Mouse (Mus musculus) retina, embryonic 14.5 days (tissue): ENCODE data around the gene Mtss1l.
"Not testable (repeated sequence)": the region's sequence is repeated elsewhere in the genome, so short reads cannot be mapped to it uniquely, and the experiment has no call there.

ENCODE experiments used
- DNase-seq: peaks from one replicate; pipeline ENCODE4 v3.0.0-alpha.2; 2015; ENCODE audit warnings: low spot score

Gene Mtss1l

GRCm38 (mm10) chr8:110779924-110780718 lies 58.8 kb downstream of the Mtss1l start:
- DNase-seq: no peak

DNA sequence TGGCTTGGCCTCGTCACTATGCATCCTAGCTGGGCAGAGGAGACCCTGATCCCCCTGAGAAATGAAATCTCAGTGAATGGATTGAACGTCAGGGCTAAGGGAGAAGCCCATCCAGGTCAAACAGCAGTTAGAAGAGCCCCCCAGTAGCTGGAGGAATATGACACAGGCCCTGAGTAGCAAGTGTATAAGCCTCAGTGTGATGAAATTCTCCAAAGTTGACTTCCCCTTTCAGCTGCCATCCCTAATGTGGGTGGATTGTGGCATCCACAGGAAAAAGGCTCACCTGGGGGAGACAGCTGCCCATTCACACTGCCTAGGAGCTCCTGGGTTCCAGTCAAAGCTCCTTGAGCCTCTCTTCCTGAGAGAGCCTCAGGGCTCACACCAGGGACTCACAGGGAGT lies 64.1 kb downstream of the Mtss1l start:
- no peak for DNase-seq

- DNase-seq: not testable (repeated sequence)
These were observed 65.2 kb downstream of the Mtss1l start for GRCm38 (mm10) chr8:110786501-110786900.

GRCm38 (mm10) chr8:110786934-110787333 lies 65.7 kb downstream of the Mtss1l start:
- no peak for DNase-seq

- DNase-seq: no peak
These were observed 66.2 kb downstream of the Mtss1l start for GRCm38 (mm10) chr8:110787411-110787954.

DNA sequence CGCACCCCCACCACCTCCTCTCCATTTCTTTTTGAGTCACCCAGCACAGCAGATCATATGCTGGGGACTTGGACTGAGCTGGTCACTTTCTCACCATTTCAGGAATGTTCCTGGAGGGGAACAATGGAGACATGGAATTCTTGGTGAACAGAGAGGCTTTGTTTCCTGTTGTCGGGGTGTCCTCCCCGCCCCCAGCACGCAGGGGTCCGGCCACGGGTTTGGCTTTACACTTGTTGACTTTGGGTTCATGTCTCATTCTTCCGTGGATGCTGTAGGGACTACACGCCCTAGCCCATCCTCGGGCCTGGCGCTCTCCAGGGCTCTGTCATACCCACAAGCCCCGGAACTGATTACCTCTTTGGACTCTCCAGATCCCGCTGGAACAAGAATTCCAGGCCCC lies 67.7 kb downstream of the Mtss1l start:
- no peak for DNase-seq

DNA sequence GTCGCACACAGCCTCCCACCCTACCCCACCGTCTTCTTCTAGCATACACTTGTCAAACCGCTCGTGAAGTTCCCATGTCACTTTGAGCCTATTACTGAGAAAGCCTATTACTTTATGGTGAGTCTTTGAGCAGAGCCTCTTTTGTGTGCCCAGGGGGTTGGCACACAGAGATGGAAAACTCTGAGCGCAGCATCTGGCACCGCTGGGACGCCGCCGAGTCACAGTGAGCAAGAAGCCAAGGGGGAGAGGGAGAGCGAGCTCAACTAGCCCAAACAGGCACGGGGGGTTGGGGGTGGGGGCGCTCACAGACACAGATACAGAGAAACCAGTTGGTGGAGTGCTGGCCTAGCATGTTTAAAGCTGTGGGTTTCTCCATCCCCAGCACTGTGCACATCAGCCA lies 68.3 kb downstream of the Mtss1l start:
- no peak for DNase-seq

- DNase-seq: no peak
These were observed 69.0 kb downstream of the Mtss1l start for GRCm38 (mm10) chr8:110790270-110790669.
